Mouse (Mus musculus): ENCODE data around the gene Strn4.

- TF ChIP-seq CTCF (IDR thresholded peaks at IDR 0.05; ENCODE audit: borderline replicate concordance, control insufficient read depth, extremely low read depth, insufficient read depth, low read length, poor library complexity) (0 out of 2 replicates have a peak, but pooled peaks have one; percentile 56), POLR2A (IDR thresholded peaks at IDR 0.05; ENCODE audit: control insufficient read depth, extremely low read depth, insufficient read depth, low read length, poor library complexity) (peak; percentile 87)
These were observed 387 bp downstream of the Strn4 start for GRCm38 (mm10) chr7:16816078-16816474.
